Mouse (Mus musculus) embryonic facial prominence, embryonic 13.5 days (tissue): ENCODE measurements around the gene Gemin5. TPM values are rescaled to one million over a fixed set of nuclear protein-coding genes. Genes with fewer than 3 reads are reported as not detected.

ENCODE experiments used
- ATAC-seq: fragments of 200-750 bp; cut with Nextera tagmentation; 2 replicates; pipeline ENCODE4 v1.8.0; 2017; ENCODE audit warnings: low read depth; ENCODE audit not compliant: insufficient number of reproducible peaks, insufficient read depth, low FRiP score, low TSS enrichment
- H3K27ac ChIP-seq: fragments of 300-500 bp; sonication (generic); 2 replicates; pipeline ENCODE4 v1.5.1; 2015; ENCODE audit warnings: moderate library complexity, mild to moderate bottlenecking, inconsistent platforms
- H3K27me3 ChIP-seq: fragments of 300-500 bp; sonication (generic); 2 replicates; pipeline ENCODE4 v1.6.1; 2015; ENCODE audit warnings: mild to moderate bottlenecking, inconsistent platforms
- H3K36me3 ChIP-seq: fragments of 300-500 bp; sonication (generic); 2 replicates; pipeline ENCODE4 v1.6.1; 2015; ENCODE audit warnings: mild to moderate bottlenecking, inconsistent platforms
- H3K4me1 ChIP-seq: fragments of 300-500 bp; sonication (generic); 2 replicates; pipeline ENCODE4 v1.6.1; 2015; ENCODE audit warnings: inconsistent platforms
- H3K4me2 ChIP-seq: fragments of 300-500 bp; sonication (generic); 2 replicates; pipeline ENCODE4 v1.6.1; 2015; ENCODE audit warnings: moderate library complexity, mild to moderate bottlenecking, inconsistent platforms
- H3K4me3 ChIP-seq: fragments of 300-500 bp; sonication (generic); 2 replicates; pipeline ENCODE4 v1.5.1; 2015; ENCODE audit warnings: mild to moderate bottlenecking, inconsistent platforms
- H3K9ac ChIP-seq: fragments of 300-500 bp; sonication (generic); 2 replicates; pipeline ENCODE4 v1.6.1; 2015; ENCODE audit warnings: mild to moderate bottlenecking, inconsistent platforms
- H3K9me3 ChIP-seq: fragments of 300-500 bp; sonication (generic); 2 replicates; pipeline ENCODE4 v1.6.1; 2016; ENCODE audit warnings: inconsistent platforms
- WGBS: fragments of 180-500 bp; shearing (Covaris S2); methylation state at CpG from one replicate; pipeline ENCODE4 v1.1.7; 2015; ENCODE audit warnings: mixed read lengths; 5-methylcytosine and 5-hydroxymethylcytosine counted together
- polyA plus RNA-seq: library from polyadenylated mRNA; unstranded; fragments of >200 nt; fragmentation: Nextera tagmentation; extraction: Ambion mirVana; gene quantifications from 2 replicates; pipeline ENCODE4 v1.2.1, GENCODE M21; 2015

The Gemin5 gene
- polyA plus RNA-seq, 1 experiment from 2014 or later, result 26.1 TPM

DNA sequence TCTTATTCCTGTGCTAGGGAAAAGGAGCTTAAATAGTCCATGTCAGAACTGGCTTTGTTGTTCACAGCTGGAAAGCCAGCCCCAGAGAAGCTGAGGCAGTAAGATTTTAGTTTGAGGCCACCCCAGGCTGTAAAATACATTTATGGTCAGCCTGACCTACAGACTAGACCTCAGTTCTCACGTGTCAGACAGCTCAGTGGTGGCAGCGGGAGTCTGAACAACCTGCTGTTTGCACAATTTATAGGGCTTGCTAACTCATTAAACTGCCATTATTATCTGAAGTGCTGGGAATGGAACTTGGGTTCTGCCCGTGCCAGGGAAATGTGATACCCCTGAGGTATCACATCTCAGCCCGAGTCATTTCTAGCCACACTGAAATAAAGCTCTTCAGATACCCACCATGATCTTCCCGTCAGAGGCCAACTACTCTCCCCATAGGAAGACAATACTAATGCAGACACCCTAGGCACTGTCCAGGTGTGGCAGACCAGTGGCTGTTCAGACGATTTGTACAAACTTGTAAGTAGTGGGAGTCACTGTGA, 39.0 kb downstream of the Gemin5 start:
- WGBS, result 76% methylated on average over 6 of the region's 6 CpGs
- no peaks in the 10 kb centered on the region for H3K27me3 ChIP-seq
- H3K4me2 ChIP-seq, result no peak overlapping the region
- ATAC-seq, result no peak
- no peak overlapping the region for H3K9ac ChIP-seq
- H3K4me1 ChIP-seq, result no peaks in the 10 kb centered on the region
- peaks cover 96% of the 10 kb centered on the region for H3K36me3 ChIP-seq
- H3K27ac ChIP-seq, result no peak overlapping the region
- no peak overlapping the region for H3K4me3 ChIP-seq
- H3K9me3 ChIP-seq, result no peaks in the 10 kb centered on the region

DNA sequence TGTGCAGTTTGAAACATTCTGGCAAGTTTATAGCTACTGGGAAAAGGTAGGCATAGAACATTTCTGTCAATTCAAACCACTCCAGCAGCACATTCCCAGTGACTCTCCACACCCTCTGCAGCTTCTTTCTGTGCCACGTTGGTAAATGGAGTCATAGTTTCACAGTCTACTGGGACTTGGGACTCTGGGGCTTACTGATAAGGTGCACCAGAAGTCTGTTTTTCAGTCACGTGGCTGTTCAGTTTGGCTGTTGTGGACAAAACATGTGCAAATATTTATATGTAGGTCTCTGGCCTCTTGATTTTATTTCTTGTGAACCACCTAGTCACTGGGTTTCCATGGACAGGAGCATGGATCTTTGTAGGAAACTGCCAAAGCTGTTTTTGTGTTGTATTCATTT, 40.8 kb downstream of the Gemin5 start:
- no peak for ATAC-seq
- no peak overlapping the region for H3K4me3 ChIP-seq
- no peaks in the 10 kb centered on the region for H3K9me3 ChIP-seq
- no peaks in the 10 kb centered on the region for H3K27me3 ChIP-seq
- no peak overlapping the region for H3K9ac ChIP-seq
- 81% methylated on average over 2 of the region's 2 CpGs for WGBS
- no peaks in the 10 kb centered on the region for H3K4me1 ChIP-seq
- no peak overlapping the region for H3K27ac ChIP-seq
- peaks cover 99% of the 10 kb centered on the region for H3K36me3 ChIP-seq
- no peak overlapping the region for H3K4me2 ChIP-seq

DNA sequence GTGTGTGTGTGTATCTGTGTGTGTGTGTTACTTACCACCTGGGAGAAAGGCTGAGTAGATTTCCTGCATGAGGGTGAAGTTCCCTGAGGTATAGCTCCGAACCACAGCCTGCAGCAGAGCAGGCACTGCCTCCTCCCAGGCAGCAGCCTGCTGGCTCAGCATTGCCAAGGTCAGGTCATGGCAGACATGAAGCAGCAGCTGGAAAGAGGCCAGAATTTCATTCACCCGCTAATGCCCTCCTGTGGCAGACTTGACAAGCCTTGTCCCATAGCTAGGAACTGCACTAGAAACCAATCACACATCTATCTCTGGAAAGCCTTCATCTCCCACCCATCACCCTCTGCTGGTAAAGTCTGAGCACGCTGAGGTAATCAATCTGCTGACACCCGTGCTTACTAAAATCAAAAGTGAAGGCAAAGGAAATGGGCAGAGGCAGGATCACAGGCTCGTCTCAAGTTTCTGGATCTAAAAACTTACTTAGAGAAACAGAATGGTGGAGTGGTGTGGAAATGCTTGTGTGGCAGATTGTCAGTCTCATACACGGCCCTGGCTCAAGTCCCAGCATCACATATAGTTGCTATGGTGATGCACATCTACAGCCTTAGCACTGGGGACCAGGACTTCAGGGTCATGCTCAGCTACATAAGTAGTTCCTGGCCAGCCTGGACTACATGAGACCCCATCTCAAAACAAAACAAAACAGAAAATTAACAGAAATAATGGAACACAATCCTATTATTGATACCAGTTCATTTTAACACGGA, 41.8 kb downstream of the Gemin5 start:
- ATAC-seq, result no peak
- H3K27me3 ChIP-seq, result no peaks in the 10 kb centered on the region
- H3K4me2 ChIP-seq, result no peak overlapping the region
- no peaks in the 10 kb centered on the region for H3K9me3 ChIP-seq
- H3K4me3 ChIP-seq, result no peak overlapping the region
- H3K9ac ChIP-seq, result no peak overlapping the region
- no peak overlapping the region for H3K27ac ChIP-seq
- peaks cover 98% of the 10 kb centered on the region for H3K36me3 ChIP-seq
- H3K4me1 ChIP-seq, result no peaks in the 10 kb centered on the region
- 73% methylated on average over 7 of the region's 7 CpGs for WGBS

DNA sequence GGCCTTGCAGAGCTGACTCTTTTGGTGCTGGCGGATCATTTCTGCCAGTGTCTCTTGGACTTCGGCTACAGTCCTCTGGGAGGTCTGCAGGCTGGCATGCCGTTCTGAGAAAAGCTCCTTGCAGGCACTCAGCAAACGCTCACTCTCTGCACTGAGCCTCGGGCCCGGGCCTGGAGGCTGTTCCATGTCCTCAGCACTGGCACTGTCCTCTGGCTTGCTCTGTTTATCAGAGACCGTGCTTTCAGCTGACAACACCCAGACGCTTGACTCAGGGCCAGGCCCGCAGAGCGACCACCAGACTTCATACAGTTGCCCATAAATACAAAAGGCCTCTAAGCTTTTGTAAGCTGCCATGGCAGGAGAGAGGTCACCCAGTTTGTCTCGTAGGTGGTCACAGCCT, 43.3 kb downstream of the Gemin5 start:
- no peak for ATAC-seq
- WGBS, result 93% methylated on average over 11 of the region's 11 CpGs
- H3K4me2 ChIP-seq, result no peak overlapping the region
- no peak overlapping the region for H3K4me3 ChIP-seq
- no peaks in the 10 kb centered on the region for H3K9me3 ChIP-seq
- no peak overlapping the region for H3K27ac ChIP-seq
- H3K9ac ChIP-seq, result no peak overlapping the region
- H3K4me1 ChIP-seq, result no peaks in the 10 kb centered on the region
- H3K27me3 ChIP-seq, result no peaks in the 10 kb centered on the region
- peaks cover 98% of the 10 kb centered on the region for H3K36me3 ChIP-seq

DNA sequence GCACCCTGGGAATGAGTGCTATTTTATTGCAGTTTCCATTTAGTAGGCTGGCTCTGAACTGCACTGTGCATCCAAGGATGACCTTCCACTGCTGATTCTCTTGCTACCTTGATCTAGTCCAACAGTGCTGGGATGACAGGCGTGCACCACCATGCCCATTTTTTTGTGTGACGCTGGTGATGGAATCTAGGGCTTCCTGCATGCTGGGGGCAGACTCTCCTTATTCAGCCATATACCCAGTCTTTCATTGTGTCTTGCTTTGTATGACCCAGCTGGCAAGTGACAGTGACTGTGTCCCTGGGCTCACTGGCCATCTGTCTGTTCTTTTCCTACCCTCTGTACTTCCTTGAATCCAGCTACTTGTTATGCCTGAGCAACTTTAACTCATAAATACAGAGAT, 44.6 kb downstream of the Gemin5 start:
- ATAC-seq, result no peak
- WGBS, result 92% methylated on average over 2 of the region's 2 CpGs
- no peak overlapping the region for H3K9ac ChIP-seq
- H3K4me2 ChIP-seq, result no peak overlapping the region
- H3K9me3 ChIP-seq, result no peaks in the 10 kb centered on the region
- H3K27ac ChIP-seq, result no peak overlapping the region
- no peak overlapping the region for H3K4me3 ChIP-seq
- peaks cover 95% of the 10 kb centered on the region for H3K36me3 ChIP-seq
- H3K4me1 ChIP-seq, result no peaks in the 10 kb centered on the region
- no peaks in the 10 kb centered on the region for H3K27me3 ChIP-seq

DNA sequence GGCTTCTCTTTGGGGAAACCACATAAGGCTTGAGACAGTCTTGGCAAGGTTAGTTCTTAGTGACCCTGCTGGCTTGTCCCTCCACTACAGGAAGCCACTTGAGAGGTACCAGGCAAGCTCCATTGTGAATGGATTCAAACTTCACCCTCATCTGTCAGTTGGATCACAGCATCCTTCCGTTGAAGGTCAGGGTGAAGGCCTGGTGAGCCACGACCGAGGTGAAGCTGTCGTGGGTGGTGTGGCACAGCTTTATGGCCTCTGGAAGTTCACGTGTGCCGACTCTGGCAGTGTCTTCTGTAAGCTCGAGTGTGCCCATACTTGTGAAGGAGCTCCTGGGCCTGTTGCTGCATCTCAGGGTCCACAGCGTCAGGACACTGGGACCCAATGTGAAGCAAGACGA, 47.0 kb downstream of the Gemin5 start:
- ATAC-seq, result no peak
- no peak overlapping the region for H3K4me3 ChIP-seq
- H3K27me3 ChIP-seq, result no peaks in the 10 kb centered on the region
- H3K27ac ChIP-seq, result no peak overlapping the region
- no peaks in the 10 kb centered on the region for H3K4me1 ChIP-seq
- no peaks in the 10 kb centered on the region for H3K9me3 ChIP-seq
- H3K4me2 ChIP-seq, result no peak overlapping the region
- H3K36me3 ChIP-seq, result peaks cover 95% of the 10 kb centered on the region
- no peak overlapping the region for H3K9ac ChIP-seq
- 91% methylated on average over 9 of the region's 9 CpGs for WGBS

DNA sequence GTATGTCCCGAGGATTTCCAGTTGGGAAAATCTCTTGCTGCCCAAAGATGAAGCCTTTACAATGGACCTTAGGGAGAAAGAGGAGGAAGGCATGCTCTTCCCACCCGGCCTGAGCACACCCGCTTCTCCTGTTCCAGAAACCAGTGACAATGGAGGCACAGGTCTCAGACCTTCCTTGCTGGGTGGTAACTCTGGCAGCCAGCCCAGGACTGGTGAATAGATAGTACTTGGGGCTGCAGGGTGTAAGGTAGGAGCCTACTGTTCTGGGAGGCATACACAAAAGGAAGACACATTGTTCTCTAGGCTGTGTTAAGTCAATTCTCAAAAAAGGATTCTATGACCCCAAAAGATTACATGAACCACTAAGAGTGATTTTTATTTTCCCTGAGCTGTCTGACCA, 47.7 kb downstream of the Gemin5 start:
- H3K4me3 ChIP-seq, result no peak overlapping the region
- H3K36me3 ChIP-seq, result peaks cover 95% of the 10 kb centered on the region
- no peaks in the 10 kb centered on the region for H3K4me1 ChIP-seq
- no peak for ATAC-seq
- no peaks in the 10 kb centered on the region for H3K9me3 ChIP-seq
- no peaks in the 10 kb centered on the region for H3K27me3 ChIP-seq
- no peak overlapping the region for H3K9ac ChIP-seq
- no peak overlapping the region for H3K27ac ChIP-seq
- WGBS, result 69% methylated on average over 3 of the region's 3 CpGs
- no peak overlapping the region for H3K4me2 ChIP-seq

DNA sequence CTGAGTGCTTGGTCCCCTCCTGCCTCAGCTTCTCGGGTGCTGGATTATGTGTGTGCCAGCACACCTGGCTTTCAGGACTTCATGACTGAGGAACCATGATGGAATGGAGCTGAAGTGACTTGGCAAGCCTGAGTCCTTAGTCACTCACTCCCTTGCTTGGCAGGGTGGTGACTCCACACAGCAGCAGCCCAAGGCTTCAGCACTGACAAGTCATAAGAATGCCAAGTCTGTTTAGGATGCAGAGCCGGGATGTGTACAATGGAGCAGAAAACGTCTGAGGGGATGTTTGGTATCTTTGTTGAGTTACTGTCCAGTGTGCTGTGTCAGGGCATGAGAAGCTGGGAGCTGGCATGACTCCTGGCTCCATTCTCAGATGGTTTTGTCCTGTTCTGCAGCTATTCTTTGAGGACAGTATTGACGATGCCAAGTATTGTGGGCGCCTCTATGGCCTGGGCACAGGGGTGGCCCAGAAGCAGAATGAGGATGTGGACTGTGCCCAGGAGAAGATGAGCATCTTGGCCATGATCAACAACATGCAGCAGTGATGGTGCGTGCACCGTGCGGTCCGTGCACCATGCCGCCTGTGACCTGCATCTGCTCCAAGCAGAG, 51.2 kb downstream of the Gemin5 start:
- WGBS, result 92% methylated on average over 10 of the region's 10 CpGs
- no peak for ATAC-seq
- H3K4me1 ChIP-seq, result no peaks in the 10 kb centered on the region
- no peak overlapping the region for H3K27ac ChIP-seq
- H3K27me3 ChIP-seq, result no peaks in the 10 kb centered on the region
- H3K9ac ChIP-seq, result no peak overlapping the region
- no peak overlapping the region for H3K4me3 ChIP-seq
- H3K36me3 ChIP-seq, result peaks cover 96% of the 10 kb centered on the region
- no peak overlapping the region for H3K4me2 ChIP-seq
- no peaks in the 10 kb centered on the region for H3K9me3 ChIP-seq

DNA sequence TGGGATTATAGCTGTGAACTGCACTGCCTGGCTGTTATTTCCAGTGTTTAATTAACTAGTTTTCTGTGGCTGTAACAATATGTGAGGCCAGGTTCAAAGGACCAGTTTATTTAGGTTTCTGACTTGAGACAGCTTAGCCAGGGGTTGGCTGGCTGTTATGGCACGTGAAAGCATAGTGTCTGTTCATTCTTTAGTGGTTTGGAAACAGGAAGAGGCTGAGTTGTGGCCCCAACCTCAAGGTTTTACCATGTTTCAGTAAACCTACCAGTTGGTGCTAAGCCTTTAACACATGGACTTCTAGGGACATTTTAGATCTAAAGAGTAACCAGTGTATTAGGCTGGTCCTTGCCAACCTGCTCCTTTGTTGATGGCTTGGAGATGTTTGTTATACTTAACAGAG, 51.8 kb downstream of the Gemin5 start:
- Histone ChIP-seq H3K9ac (no peak overlapping the region), H3K27me3 (no peaks in the 10 kb centered on the region), H3K4me1 (no peaks in the 10 kb centered on the region), H3K4me2 (no peak overlapping the region), H3K9me3 (no peaks in the 10 kb centered on the region), H3K4me3 (no peak overlapping the region), H3K36me3 (peaks cover 96% of the 10 kb centered on the region), H3K27ac (no peak overlapping the region)
- no peak for ATAC-seq
- 85% methylated on average over 1 of the region's 1 CpGs for WGBS

DNA sequence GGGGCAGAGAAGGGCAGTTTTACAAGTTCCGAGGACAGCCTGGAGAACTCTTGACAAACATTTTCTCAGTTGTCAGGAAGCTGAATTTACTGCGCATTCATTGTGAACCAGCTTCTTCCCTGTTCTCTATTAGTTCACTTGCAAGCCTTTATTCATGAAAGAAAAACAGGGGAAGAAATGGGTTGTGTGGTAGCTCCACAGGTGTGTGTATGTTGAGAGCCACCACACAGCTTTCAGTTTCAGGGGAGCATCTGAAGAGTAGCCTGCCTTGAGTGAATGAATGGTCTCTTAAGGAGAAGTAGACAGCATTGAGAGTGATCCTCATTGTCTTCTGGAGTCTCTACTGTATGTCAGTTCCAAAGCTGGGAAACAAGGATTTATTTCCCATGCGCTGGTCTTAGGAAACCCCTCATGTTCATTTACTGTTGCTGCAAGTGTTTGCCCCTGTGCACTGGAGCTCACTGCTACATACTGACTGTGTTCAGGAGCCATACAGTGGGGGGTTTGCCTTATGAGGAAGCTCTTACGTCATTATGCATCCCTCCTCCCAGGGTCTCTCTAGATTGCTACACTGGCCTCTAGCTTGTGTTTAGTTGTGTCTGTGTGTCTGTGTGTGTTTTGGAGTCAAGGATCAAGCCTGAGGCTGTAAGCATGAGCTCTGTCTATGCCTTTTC, 60.5 kb downstream of the Gemin5 start:
- Histone ChIP-seq H3K4me1 (peaks cover 23% of the 10 kb centered on the region), H3K27me3 (no peaks in the 10 kb centered on the region), H3K9ac (no peak overlapping the region), H3K4me3 (no peak overlapping the region), H3K4me2 (no peak overlapping the region), H3K9me3 (no peaks in the 10 kb centered on the region), H3K27ac (no peak overlapping the region), H3K36me3 (peaks cover 33% of the 10 kb centered on the region)
- 86% methylated on average over 4 of the region's 4 CpGs for WGBS
- no peak for ATAC-seq

DNA sequence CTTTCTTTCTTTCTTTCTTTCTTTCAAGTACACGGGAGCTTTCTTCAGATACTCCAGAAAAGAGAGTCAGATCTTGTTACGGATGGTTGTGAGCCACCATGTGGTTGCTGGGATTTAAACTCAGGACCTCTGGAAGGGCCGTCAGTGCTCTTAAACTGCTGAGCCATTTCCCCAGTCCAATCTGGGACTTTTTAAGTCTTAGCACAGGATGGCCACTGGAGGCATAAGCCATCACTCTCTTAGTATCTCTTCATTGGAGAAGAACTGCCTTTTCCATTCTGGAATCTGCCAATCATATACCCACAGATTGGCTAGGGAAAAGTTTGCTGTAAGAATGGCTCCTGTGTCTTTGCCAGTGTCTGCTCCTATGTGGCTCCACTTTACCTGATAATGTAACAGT, 61.3 kb downstream of the Gemin5 start:
- H3K27ac ChIP-seq, result no peak overlapping the region
- H3K4me2 ChIP-seq, result no peak overlapping the region
- H3K9ac ChIP-seq, result no peak overlapping the region
- peaks cover 24% of the 10 kb centered on the region for H3K4me1 ChIP-seq
- H3K4me3 ChIP-seq, result no peak overlapping the region
- peaks cover 26% of the 10 kb centered on the region for H3K36me3 ChIP-seq
- H3K9me3 ChIP-seq, result no peaks in the 10 kb centered on the region
- no peaks in the 10 kb centered on the region for H3K27me3 ChIP-seq
- 49% methylated on average over 3 of the region's 3 CpGs for WGBS
- ATAC-seq, result no peak
